Mouse (Mus musculus): ENCODE measurements at regions not wholly inside any gene's neighbourhood (a gene's known extent, or its start where the extent isn't known, plus 50 kb on each side); places are given as distances from the start of the nearest gene placed in this dataset.

GRCm38 (mm10) chr13:48717036-48717435 is 54.2 kb downstream of the Barx1 start:
- 62% methylated on average over 16 of the region's 16 CpGs for WGBS
- H3K36me3 ChIP-seq (ENCODE audit: control insufficient read depth, insufficient read depth, low read length) = no peaks in the 10 kb centered on the region
- H3K9me3 ChIP-seq (ENCODE audit: control insufficient read depth, low read length) = no peaks in the 10 kb centered on the region
- no peaks in the 10 kb centered on the region for H3K27me3 ChIP-seq (ENCODE audit: control insufficient read depth, insufficient read depth, low read length)
- H3K4me3 ChIP-seq (ENCODE audit: low read depth, low read length) = no peak overlapping the region
- DNase-seq (ENCODE audit: low spot score) (no peak), ATAC-seq (ENCODE audit: insufficient read depth, low FRiP score, low TSS enrichment) (no peak)
- no peaks in the 10 kb centered on the region for H3K4me1 ChIP-seq (ENCODE audit: control insufficient read depth, insufficient read depth, low read length)
- no peak overlapping the region for H3K4me2 ChIP-seq (ENCODE audit: low read depth)
- H3K27ac ChIP-seq (ENCODE audit: low read depth, low read length) = no peak overlapping the region
- no peak overlapping the region for H3K9ac ChIP-seq (ENCODE audit: low read length)

GRCm38 (mm10) chr13:48717451-48717850 is 54.7 kb downstream of the Barx1 start:
- H3K27me3 ChIP-seq (ENCODE audit: control insufficient read depth, insufficient read depth, low read length) = no peaks in the 10 kb centered on the region
- no peaks in the 10 kb centered on the region for H3K36me3 ChIP-seq (ENCODE audit: control insufficient read depth, insufficient read depth, low read length)
- no peak overlapping the region for H3K4me3 ChIP-seq (ENCODE audit: low read depth, low read length)
- 72% methylated on average over 10 of the region's 10 CpGs for WGBS
- H3K4me1 ChIP-seq (ENCODE audit: control insufficient read depth, insufficient read depth, low read length) = no peaks in the 10 kb centered on the region
- H3K4me2 ChIP-seq (ENCODE audit: low read depth) = no peak overlapping the region
- DNase-seq (ENCODE audit: low spot score) (no peak), ATAC-seq (ENCODE audit: insufficient read depth, low FRiP score, low TSS enrichment) (no peak)
- no peaks in the 10 kb centered on the region for H3K9me3 ChIP-seq (ENCODE audit: control insufficient read depth, low read length)
- H3K27ac ChIP-seq (ENCODE audit: low read depth, low read length) = no peak overlapping the region
- H3K9ac ChIP-seq (ENCODE audit: low read length) = no peak overlapping the region

GRCm38 (mm10) chr13:48723676-48724075 is 60.9 kb downstream of the Barx1 start:
- Histone ChIP-seq H3K27ac (ENCODE audit: low read depth, low read length) (no peak overlapping the region), H3K9me3 (ENCODE audit: control insufficient read depth, low read length) (no peaks in the 10 kb centered on the region), H3K36me3 (ENCODE audit: control insufficient read depth, insufficient read depth, low read length) (no peaks in the 10 kb centered on the region), H3K4me1 (ENCODE audit: control insufficient read depth, insufficient read depth, low read length) (no peaks in the 10 kb centered on the region), H3K9ac (ENCODE audit: low read length) (no peak overlapping the region), H3K27me3 (ENCODE audit: control insufficient read depth, insufficient read depth, low read length) (no peaks in the 10 kb centered on the region), H3K4me3 (ENCODE audit: low read depth, low read length) (no peak overlapping the region), H3K4me2 (ENCODE audit: low read depth) (no peak overlapping the region)
- DNase-seq (ENCODE audit: low spot score) (no peak), ATAC-seq (ENCODE audit: insufficient read depth, low FRiP score, low TSS enrichment) (no peak)
- 61% methylated on average over 8 of the region's 8 CpGs for WGBS

- H3K9ac ChIP-seq (ENCODE audit: low read length) = no peak overlapping the region
- DNase-seq (ENCODE audit: low spot score) (no peak), ATAC-seq (ENCODE audit: insufficient read depth, low FRiP score, low TSS enrichment) (no peak)
- no peaks in the 10 kb centered on the region for H3K36me3 ChIP-seq (ENCODE audit: control insufficient read depth, insufficient read depth, low read length)
- H3K4me2 ChIP-seq (ENCODE audit: low read depth) = no peak overlapping the region
- no peak overlapping the region for H3K27ac ChIP-seq (ENCODE audit: low read depth, low read length)
- peaks cover 23% of the 10 kb centered on the region for H3K27me3 ChIP-seq (ENCODE audit: control insufficient read depth, insufficient read depth, low read length)
- no peak overlapping the region for H3K4me3 ChIP-seq (ENCODE audit: low read depth, low read length)
- no peaks in the 10 kb centered on the region for H3K9me3 ChIP-seq (ENCODE audit: control insufficient read depth, low read length)
- peaks cover 3% of the 10 kb centered on the region; the same call in 1 of the 2 replicates for H3K4me1 ChIP-seq (ENCODE audit: control insufficient read depth, insufficient read depth, low read length)
- WGBS = 51% methylated on average over 4 of the region's 4 CpGs
Observed at GRCm38 (mm10) chr13:48726430-48726829, 63.6 kb downstream of the Barx1 start.

- no peak overlapping the region for H3K27ac ChIP-seq (ENCODE audit: low read depth, low read length)
- no peak overlapping the region for H3K9ac ChIP-seq (ENCODE audit: low read length)
- H3K4me2 ChIP-seq (ENCODE audit: low read depth) = peak overlapping the region; percentile 42
- H3K9me3 ChIP-seq (ENCODE audit: control insufficient read depth, low read length) = no peaks in the 10 kb centered on the region
- 1% methylated on average over 50 of the region's 51 CpGs for WGBS
- H3K4me1 ChIP-seq (ENCODE audit: control insufficient read depth, insufficient read depth, low read length) = peaks cover 7% of the 10 kb centered on the region; the same call in 1 of the 2 replicates
- ATAC-seq (ENCODE audit: insufficient read depth, low FRiP score, low TSS enrichment) (no peak), DNase-seq (ENCODE audit: low spot score) (peak; percentile 69)
- H3K36me3 ChIP-seq (ENCODE audit: control insufficient read depth, insufficient read depth, low read length) = no peaks in the 10 kb centered on the region
- peak overlapping the region; percentile 16; the same call in 1 of the 2 replicates for H3K4me3 ChIP-seq (ENCODE audit: low read depth, low read length)
- peaks cover 47% of the 10 kb centered on the region for H3K27me3 ChIP-seq (ENCODE audit: control insufficient read depth, insufficient read depth, low read length)
Observed at GRCm38 (mm10) chr13:48731046-48731996, 68.5 kb downstream of the Barx1 start.

GRCm38 (mm10) chr13:48732168-48732841 is 69.5 kb downstream of the Barx1 start:
- Histone ChIP-seq H3K4me3 (ENCODE audit: low read depth, low read length) (no peak overlapping the region), H3K4me1 (ENCODE audit: control insufficient read depth, insufficient read depth, low read length) (peaks cover 7% of the 10 kb centered on the region; the same call in 1 of the 2 replicates), H3K27ac (ENCODE audit: low read depth, low read length) (no peak overlapping the region), H3K27me3 (ENCODE audit: control insufficient read depth, insufficient read depth, low read length) (peaks cover 47% of the 10 kb centered on the region), H3K9ac (ENCODE audit: low read length) (no peak overlapping the region), H3K4me2 (ENCODE audit: low read depth) (no peak overlapping the region), H3K36me3 (ENCODE audit: control insufficient read depth, insufficient read depth, low read length) (no peaks in the 10 kb centered on the region), H3K9me3 (ENCODE audit: control insufficient read depth, low read length) (no peaks in the 10 kb centered on the region)
- peak; percentile 59 for DNase-seq (ENCODE audit: low spot score)
- no peak for ATAC-seq (ENCODE audit: insufficient read depth, low FRiP score, low TSS enrichment)
- 2% methylated on average over 29 of the region's 29 CpGs for WGBS

GRCm38 (mm10) chr13:48734985-48735384 is 72.2 kb downstream of the Barx1 start:
- DNase-seq (ENCODE audit: low spot score) = no peak
- 71% methylated on average over 9 of the region's 9 CpGs for WGBS
- no peak overlapping the region for H3K27ac ChIP-seq (ENCODE audit: low read depth, low read length)
- H3K27me3 ChIP-seq (ENCODE audit: control insufficient read depth, insufficient read depth, low read length) = peaks cover 38% of the 10 kb centered on the region
- no peaks in the 10 kb centered on the region for H3K36me3 ChIP-seq (ENCODE audit: control insufficient read depth, insufficient read depth, low read length)
- H3K4me3 ChIP-seq (ENCODE audit: low read depth, low read length) = no peak overlapping the region
- H3K4me2 ChIP-seq (ENCODE audit: low read depth) = no peak overlapping the region
- no peak overlapping the region for H3K9ac ChIP-seq (ENCODE audit: low read length)
- no peak for ATAC-seq (ENCODE audit: insufficient read depth, low FRiP score, low TSS enrichment)
- peaks cover 7% of the 10 kb centered on the region; the same call in 1 of the 2 replicates for H3K4me1 ChIP-seq (ENCODE audit: control insufficient read depth, insufficient read depth, low read length)
- H3K9me3 ChIP-seq (ENCODE audit: control insufficient read depth, low read length) = no peaks in the 10 kb centered on the region

- Histone ChIP-seq H3K36me3 (ENCODE audit: control insufficient read depth, insufficient read depth, low read length) (no peaks in the 10 kb centered on the region), H3K4me3 (ENCODE audit: low read depth, low read length) (no peak overlapping the region), H3K27ac (ENCODE audit: low read depth, low read length) (no peak overlapping the region), H3K4me2 (ENCODE audit: low read depth) (no peak overlapping the region), H3K27me3 (ENCODE audit: control insufficient read depth, insufficient read depth, low read length) (0 out of 2 replicates have a peak, but pooled peaks cover 2% of the 10 kb centered on the region), H3K4me1 (ENCODE audit: control insufficient read depth, insufficient read depth, low read length) (no peaks in the 10 kb centered on the region), H3K9me3 (ENCODE audit: control insufficient read depth, low read length) (no peaks in the 10 kb centered on the region), H3K9ac (ENCODE audit: low read length) (no peak overlapping the region)
- WGBS = 51% methylated on average over 5 of the region's 5 CpGs
- DNase-seq (ENCODE audit: low spot score) (no peak), ATAC-seq (ENCODE audit: insufficient read depth, low FRiP score, low TSS enrichment) (no peak)
Observed at GRCm38 (mm10) chr13:48745566-48745965, 82.8 kb downstream of the Barx1 start.

All from neural tube, embryonic 11.5 days (tissue).